Mouse (Mus musculus) cerebellum, adult 11 months (tissue): ENCODE data around the gene Ifnar1.
A peak's percentile ranks its signal among the peaks of the same experiment; 100 is the strongest.

Source experiments
- DNase-seq: peaks from one replicate; pipeline ENCODE4 v3.0.0; 2022

Ifnar1 gene

GRCm38 (mm10) chr16:91461773-91462181 is 23.3 kb upstream of the Ifnar1 start:
- DNase-seq, result no peak

GRCm38 (mm10) chr16:91462644-91463043 is 22.4 kb upstream of the Ifnar1 start:
- no peak for DNase-seq

GRCm38 (mm10) chr16:91463400-91463799 is 21.6 kb upstream of the Ifnar1 start:
- DNase-seq, result no peak

GRCm38 (mm10) chr16:91463836-91464400 is 21.1 kb upstream of the Ifnar1 start:
- DNase-seq, result no peak

GRCm38 (mm10) chr16:91464594-91465504 is 20.2 kb upstream of the Ifnar1 start:
- DNase-seq, result peak; percentile 81

GRCm38 (mm10) chr16:91465505-91466240 is 19.4 kb upstream of the Ifnar1 start:
- DNase-seq, result no peak

GRCm38 (mm10) chr16:91466566-91466965 is 18.5 kb upstream of the Ifnar1 start:
- no peak for DNase-seq

GRCm38 (mm10) chr16:91470470-91470869 is 14.6 kb upstream of the Ifnar1 start:
- no peak for DNase-seq

GRCm38 (mm10) chr16:91471481-91471880 is 13.6 kb upstream of the Ifnar1 start:
- no peak for DNase-seq

GRCm38 (mm10) chr16:91475753-91476152 is 9.3 kb upstream of the Ifnar1 start:
- DNase-seq, result no peak

- no peak for DNase-seq
Observed at GRCm38 (mm10) chr16:91478067-91478466, 7.0 kb upstream of the Ifnar1 start.

- no peak for DNase-seq
Observed at GRCm38 (mm10) chr16:91480517-91480916, 4.5 kb upstream of the Ifnar1 start.

GRCm38 (mm10) chr16:91484387-91484786 is 651 bp upstream of the Ifnar1 start:
- no peak for DNase-seq

GRCm38 (mm10) chr16:91485841-91486240 is 803 bp downstream of the Ifnar1 start:
- no peak for DNase-seq

GRCm38 (mm10) chr16:91488066-91488465 is 3.0 kb downstream of the Ifnar1 start:
- no peak for DNase-seq

GRCm38 (mm10) chr16:91490897-91491296 is 5.9 kb downstream of the Ifnar1 start:
- no peak for DNase-seq

- DNase-seq, result no peak
Observed at GRCm38 (mm10) chr16:91491473-91491872, 6.4 kb downstream of the Ifnar1 start.

- DNase-seq, result no peak
Observed at GRCm38 (mm10) chr16:91495501-91495900, 10.5 kb downstream of the Ifnar1 start.

- peak; percentile 20 for DNase-seq
Observed at GRCm38 (mm10) chr16:91496206-91496605, 11.2 kb downstream of the Ifnar1 start.

- DNase-seq, result no peak
Observed at GRCm38 (mm10) chr16:91496766-91497165, 11.7 kb downstream of the Ifnar1 start.

- no peak for DNase-seq
Observed at GRCm38 (mm10) chr16:91498041-91498440, 13.0 kb downstream of the Ifnar1 start.

- peak; percentile 24 for DNase-seq
Observed at GRCm38 (mm10) chr16:91504701-91505100, 19.7 kb downstream of the Ifnar1 start.

- DNase-seq, result peak; percentile 58
Observed at GRCm38 (mm10) chr16:91505116-91505601, 20.1 kb downstream of the Ifnar1 start.
